Mouse (Mus musculus): ENCODE data around the gene Rrnad1.

Gene Rrnad1

GRCm38 (mm10) chr3:87948378-87949265 lies 18.1 kb upstream of the Rrnad1 start, which contains the start of gene Crabp2:
Gene Crabp2 (plus strand): TSS chr3:87948666.
- no peak for DNase-seq (ENCODE audit: low spot score)

DNA sequence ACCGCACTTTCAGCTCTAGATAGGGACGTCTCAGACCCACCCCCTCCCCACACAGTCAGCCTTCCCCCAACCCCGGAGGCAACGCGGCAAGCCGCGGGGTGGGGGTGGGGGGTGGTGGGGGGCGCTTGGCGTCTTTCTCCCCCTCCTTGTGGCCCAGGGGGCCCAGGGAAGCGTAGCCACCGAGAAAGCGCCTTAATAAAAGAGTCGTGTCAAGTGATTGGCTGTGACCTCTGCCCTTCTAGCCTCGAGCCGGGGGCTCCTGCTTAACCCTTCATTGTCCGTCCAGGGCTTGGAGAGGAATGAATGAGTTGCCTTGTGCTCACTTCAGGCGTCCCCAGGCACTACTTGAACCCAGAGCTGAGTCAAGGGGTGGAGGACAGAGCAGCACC lies 17.3 kb upstream of the Rrnad1 start:
- no peak for DNase-seq (ENCODE audit: low spot score)

DNA sequence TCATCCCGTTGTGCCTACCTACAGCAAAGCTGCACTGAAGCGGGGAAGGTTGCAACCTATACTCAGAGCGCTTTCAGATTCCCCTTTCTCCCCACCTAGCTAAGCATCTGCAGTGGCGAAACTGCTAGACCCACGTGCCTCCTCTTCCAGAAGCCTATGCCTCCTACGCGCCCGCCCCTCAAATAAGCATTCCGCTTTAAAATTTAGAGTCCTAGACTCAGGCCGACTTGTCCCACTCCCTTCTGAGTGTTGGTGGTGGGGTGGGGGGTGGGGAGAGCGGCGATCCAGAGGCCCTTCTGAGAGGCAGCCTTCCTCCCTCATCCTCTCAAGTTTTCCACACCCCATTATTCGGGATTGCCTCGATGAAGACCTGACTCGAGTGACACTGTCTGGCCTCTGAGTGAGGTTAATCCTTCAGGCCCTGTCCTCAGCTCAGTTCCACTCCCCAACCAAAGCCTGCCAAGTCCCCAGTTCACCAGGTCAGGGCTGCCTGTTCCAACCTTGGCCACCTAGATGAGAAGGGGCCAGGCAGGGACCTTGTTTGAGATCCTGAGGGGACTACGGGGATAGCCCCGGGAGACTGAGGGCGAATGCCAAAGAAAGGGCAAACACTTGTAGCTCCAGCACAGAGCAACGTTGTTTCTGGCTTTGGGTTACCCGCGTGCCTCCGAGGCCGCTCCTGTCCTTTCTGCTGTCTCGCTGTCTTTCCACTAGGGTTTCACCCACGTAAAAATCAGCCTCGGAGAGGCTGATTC lies 16.7 kb upstream of the Rrnad1 start:
- DNase-seq (ENCODE audit: low spot score), result no peak

DNA sequence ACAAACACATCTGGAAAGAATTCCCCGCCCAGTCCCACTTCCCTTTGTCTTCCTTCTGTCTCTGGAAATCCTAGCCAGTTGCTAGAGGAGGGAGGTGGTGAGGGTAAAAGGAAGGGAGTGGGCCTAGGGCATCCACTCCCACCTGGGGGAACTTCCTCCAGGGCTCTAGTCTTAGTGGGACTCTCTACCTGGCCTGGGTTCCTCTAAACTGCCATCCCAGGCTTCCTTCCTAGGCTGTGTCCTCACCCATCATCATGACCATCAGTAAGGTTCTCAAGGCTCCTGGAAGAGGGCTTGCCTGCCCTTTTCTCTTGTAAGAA lies 16.0 kb upstream of the Rrnad1 start:
- no peak for DNase-seq (ENCODE audit: low spot score)

DNA sequence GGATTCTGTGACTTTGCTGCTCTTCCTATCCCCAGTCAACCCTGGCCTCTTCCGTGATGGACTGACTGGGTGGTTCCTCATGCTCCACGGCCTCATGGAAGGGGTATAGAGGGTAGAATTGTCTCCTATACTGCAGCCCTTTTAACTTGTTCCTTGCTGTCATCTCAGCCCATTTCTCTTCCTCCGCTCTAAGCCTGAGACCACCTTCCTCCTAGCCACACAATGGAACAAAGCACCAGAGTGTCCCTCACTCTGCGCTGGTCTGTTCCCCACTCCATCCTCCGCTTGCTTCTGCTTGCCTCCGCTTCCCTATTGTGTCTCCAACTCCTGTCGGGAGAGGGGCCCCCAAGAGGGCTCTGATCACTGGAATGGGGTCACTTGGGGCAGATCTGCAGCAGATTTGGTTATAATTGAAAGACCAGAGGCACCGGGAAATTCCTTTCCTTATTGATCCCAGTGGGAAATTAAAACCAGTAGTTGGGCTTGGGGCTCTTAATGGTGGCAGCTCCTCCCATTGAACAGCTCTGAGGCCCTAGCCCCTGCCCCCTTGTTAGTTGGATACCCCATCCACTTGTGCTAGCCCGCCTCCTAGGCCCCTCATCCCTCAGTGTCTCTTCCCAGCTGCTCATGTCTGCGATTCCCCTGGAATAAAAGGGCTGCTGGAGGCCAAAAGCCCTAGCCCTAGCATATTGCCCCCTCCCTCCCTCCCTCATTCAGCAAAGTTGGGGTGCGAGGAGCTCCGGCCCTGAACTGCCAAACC lies 15.4 kb upstream of the Rrnad1 start:
- no peak for DNase-seq (ENCODE audit: low spot score)

GRCm38 (mm10) chr3:87944838-87945600 lies 14.5 kb upstream of the Rrnad1 start:
- DNase-seq (ENCODE audit: low spot score), result no peak

DNA sequence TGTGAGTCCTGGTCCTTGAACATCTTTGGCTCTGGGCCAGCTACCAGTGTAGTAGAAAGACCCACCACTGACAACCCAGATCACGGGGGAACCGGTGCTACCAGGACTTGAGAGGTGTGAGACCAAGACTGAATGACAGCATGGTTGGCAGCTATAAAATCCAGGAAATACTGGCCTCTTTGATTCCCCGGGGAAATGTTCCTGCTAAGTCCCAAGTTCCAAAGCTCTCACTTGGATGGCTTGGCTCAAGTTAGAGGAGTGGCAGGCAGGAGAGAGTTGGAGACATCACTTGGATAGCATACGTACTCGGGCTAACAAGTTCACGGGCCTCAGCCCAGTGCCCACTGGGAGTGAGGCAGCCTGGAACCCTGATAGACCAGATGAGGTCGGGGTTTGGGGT lies 13.1 kb upstream of the Rrnad1 start:
- peak; percentile 39 for DNase-seq (ENCODE audit: low spot score)

DNA sequence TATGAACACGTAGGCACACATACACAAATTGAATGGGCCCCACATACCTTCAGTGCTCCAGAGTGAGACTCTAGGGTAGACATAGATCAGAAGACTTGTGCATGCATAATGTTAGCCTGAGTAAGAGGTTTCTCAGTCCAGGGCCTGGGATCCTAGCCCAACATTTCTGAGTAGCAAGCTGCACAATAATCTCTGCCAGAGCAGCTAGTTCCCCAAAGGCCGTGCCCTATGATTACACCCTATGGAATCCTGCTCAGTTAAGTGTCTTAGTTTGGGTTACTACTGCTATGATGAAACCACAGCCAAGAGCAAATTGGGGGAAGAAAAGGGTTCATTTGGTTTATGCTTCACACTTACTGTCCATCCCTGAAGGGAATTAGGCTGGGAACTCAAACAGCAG lies 12.0 kb upstream of the Rrnad1 start:
- DNase-seq (ENCODE audit: low spot score), result peak; percentile 63

DNA sequence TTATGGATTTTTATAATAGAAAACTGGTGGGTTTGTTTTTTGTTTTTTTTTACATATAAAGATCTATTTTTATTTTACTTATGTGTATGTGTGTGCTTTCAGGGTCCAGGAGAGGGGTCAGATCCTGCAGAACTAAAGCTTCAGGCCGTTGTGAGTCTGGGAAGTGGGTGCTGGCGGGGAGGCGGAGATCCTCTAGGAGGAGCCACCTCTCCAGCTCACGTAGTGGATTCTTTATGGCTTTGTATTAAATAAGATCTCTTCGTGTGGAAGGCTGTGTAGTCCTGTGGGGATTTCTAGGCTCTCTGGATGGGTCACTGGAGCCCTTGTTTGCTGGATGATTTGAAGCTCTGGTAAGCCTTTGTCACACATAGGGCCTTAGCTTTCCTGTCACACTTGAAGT lies 10.1 kb upstream of the Rrnad1 start:
- no peak for DNase-seq (ENCODE audit: low spot score)

- DNase-seq (ENCODE audit: low spot score), result peak; percentile 85
Measured at GRCm38 (mm10) chr3:87935776-87936175, 5.3 kb upstream of the Rrnad1 start.

DNA sequence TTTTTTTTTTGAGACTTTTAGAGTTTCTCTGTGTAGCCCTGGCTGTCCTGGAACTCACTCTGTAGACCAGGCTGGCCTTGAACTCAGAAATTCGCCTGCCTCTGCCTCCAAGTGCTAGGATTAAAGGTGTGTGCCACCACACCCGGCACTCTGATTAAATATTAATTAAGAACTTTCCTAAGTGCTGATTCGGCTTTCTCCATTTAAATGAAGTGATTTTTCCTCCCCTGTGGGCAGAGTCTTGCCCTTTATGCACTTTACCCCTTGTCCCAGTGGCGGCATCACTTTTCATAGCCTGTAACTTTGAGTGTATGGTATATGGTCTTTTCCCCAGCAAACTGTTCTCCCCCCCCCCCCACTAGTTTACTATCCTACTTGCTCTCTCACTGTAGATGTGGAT lies 4.7 kb upstream of the Rrnad1 start:
- DNase-seq (ENCODE audit: low spot score), result no peak

- DNase-seq (ENCODE audit: low spot score), result no peak
Measured at GRCm38 (mm10) chr3:87934501-87934900, 4.0 kb upstream of the Rrnad1 start.

DNA sequence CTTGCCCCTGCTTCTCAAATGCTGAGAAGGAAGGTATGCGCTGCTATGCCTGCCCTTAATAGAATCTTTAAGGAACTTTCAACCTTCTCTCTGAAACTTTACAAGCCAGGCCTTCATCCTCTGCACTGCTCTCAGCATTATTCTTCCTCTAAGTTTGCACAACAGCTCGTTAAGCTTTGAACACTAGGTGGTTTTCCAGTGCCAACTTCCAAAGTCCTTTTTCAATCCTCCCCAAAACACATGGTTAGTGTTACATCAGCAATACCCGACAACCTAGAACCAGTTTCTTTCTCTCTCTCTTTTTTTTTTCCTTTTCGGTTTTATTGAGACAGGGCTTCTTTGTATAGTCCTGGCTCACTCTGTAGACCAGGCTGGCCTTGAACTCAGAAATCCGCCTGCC lies 3.5 kb upstream of the Rrnad1 start:
- DNase-seq (ENCODE audit: low spot score), result no peak

DNA sequence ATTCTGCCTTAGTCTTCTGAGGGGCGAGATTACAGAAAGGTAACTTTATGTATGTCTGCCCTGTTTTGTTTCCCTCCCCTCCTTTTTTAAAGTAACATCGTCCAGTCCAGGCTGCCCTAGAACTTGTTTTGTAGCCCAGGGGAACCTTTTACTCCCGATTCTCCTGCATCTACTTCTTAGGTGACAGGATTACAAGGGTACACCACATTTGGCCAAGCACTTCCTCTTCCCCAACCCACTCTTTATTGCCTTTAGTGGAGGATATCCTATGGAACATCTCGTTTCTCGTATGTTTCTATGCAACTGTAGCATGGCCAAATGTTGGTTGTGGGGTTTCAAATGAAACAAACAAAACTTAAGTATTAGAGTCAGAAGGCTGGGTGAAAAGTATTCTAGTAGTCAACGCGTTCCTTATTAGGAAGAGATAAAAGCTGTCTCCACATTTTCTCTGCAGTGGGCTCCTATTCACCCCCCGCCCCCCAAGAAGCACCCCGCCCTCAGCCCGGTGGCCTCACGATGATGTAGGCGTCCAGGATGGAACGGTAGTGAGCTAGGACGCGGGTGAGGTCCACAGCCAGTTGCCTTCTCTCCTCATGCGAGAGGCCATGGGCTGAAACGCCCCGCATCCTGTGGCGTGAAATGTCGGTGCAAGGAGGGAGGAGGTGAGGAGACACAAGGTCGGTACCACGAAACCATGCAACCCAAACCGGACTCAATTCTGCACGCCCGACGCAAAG lies 1.0 kb downstream of the Rrnad1 start:
- DNase-seq (ENCODE audit: low spot score), result no peak

- no peak for DNase-seq (ENCODE audit: low spot score)
Measured at GRCm38 (mm10) chr3:87927452-87927851, 3.1 kb downstream of the Rrnad1 start.

GRCm38 (mm10) chr3:87924996-87925395 lies 5.5 kb downstream of the Rrnad1 start:
- no peak for DNase-seq (ENCODE audit: low spot score)

DNA sequence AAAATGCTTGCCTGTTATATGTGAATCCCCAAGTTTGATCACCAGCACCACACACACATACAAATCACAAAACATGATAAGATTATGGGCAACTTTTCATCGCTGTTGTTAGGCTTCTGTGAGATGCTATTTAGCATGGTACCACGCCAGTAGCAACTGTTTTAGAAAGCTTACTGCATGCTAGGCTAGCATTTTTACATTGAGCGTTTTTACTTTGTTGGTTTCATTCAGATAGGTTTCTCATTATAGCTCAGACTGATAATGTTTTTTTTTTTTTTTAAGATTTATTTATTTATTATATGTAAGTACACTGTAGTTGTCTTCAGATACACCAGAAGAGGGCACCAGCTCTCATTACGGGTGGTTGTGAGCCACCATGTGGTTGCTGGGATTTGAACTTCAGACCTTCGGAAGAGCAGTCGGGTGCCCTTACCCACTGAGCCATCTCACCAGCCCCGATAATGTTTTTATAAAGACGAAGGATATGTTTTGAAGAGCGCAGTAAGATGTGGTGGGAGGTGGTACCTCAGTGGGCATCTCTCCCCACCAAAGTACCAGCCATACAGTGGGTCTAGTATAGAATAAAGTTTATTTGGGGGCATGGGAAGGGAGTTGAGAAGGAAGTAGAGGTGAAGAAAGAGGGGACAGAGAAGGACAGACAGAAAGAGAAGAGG lies 10.1 kb downstream of the Rrnad1 start:
- no peak for DNase-seq (ENCODE audit: low spot score)

DNA sequence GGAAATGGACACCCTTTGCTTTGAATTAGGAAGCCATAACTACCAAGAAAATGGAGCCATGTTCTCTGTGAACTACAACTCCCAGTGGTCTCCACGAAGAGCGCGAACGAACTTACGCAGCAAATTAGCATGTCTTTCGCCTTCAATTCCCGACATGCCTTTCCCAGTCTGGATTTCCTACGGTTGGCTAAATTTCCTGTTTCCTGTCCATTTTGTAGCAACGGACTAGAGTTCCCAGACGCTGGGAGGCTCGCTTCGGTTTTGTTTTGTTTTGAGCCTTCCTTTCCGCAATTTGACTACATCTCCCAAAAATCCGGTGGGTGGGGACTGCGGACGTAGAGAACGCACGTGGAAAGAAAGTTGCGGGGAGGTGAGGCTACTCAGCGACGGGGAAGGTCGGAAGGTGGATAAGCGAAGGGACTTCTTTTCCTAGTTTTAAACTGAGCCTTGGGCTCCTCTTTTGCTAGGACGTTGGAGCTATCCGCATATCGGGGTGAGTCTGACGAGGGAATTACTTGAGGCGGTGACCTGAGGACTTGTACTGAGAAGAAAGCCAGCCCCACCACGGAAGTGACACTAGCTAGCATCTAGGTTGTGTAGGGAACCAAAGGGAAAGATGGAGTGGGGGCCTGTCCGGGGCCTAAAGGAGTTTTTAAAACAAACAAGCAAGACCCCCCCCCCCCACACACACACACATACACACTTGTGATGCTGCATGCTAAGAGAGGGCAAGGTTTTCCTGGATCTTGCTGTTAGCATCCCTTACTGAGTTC lies 11.0 kb downstream of the Rrnad1 start, which contains the start of gene Mrpl24:
TSS of gene Mrpl24 (plus strand) at position 171 of the 773 bp plus-strand sequence.
- peak; percentile 98 for DNase-seq (ENCODE audit: low spot score)

DNA sequence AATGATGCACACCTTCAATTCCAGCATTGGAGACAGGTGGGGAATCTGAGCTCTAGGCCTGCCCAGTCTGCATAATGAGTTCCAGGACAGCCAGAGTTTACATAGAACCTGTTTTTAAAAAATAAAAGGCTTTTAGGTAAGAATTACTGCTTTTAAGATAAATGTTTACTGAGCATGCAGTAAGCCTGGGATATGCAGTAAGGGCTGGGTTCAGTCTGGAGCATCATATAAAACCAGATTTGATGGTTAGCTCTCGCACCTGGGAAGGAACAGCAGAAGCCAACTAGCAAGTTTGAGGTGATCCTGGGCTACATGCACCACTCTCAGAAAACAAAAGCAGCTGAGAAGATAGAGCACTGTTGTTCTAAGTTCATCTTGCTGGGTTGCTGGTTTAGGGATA lies 12.0 kb downstream of the Rrnad1 start:
- DNase-seq (ENCODE audit: low spot score), result no peak

GRCm38 (mm10) chr3:87916990-87917389 lies 13.5 kb downstream of the Rrnad1 start:
- DNase-seq (ENCODE audit: low spot score), result no peak
